Mouse (Mus musculus): ENCODE measurements around the gene Haus2. TPM values are rescaled to one million over a fixed set of nuclear protein-coding genes. Genes with fewer than 3 reads are reported as not detected.

Gene Haus2
- total RNA-seq, 4 experiments from 2014 or later = 12.9 to 16.1 (median 14.1) TPM

GRCm38 (mm10) chr2:120662766-120663165 is 53.6 kb downstream of the Haus2 start:
- DNase-seq (ENCODE audit: low spot score in 2 of 2) = no peak

- no peak for DNase-seq (ENCODE audit: low spot score in 2 of 2)
Measured at GRCm38 (mm10) chr2:120663491-120664154, 54.4 kb downstream of the Haus2 start.

GRCm38 (mm10) chr2:120667446-120667845 is 58.3 kb downstream of the Haus2 start:
- no peak for DNase-seq (ENCODE audit: low spot score in 2 of 2)

GRCm38 (mm10) chr2:120670253-120670652 is 61.1 kb downstream of the Haus2 start:
- no peak for DNase-seq (ENCODE audit: low spot score in 2 of 2)

Other genes with a start within 250 kb of the Haus2 start
- gene Ganc, start 205.5 kb upstream of the Haus2 start, total RNA-seq (2022) = 10 to 100 TPM; 14.2 to 18.3 (median 16.2) TPM
- gene Tmem87a, start 205.3 kb upstream of the Haus2 start, total RNA-seq (2022) = 10 to 100 TPM; 36.3 to 37.0 (median 36.4) TPM
- 10 to 100 TPM in 1 of 4 experiments, 1 to 10 TPM in 3; 3.5 to 12.5 (median 5.0) TPM for gene Capn3, start 153.4 kb upstream of the Haus2 start, total RNA-seq (2022)
- 100 to 1,000 TPM; 163 to 184 (median 173) TPM for gene Zfp106, start 45.5 kb upstream of the Haus2 start, total RNA-seq (2022)
- 10 to 100 TPM; 20.0 to 22.9 (median 21.3) TPM for gene Snap23, start 41.7 kb upstream of the Haus2 start, total RNA-seq (2022)
- gene Lrrc57, start 137 bp downstream of the Haus2 start, total RNA-seq (2022) = 10 to 100 TPM; 27.0 to 37.3 (median 29.3) TPM
- gene Stard9, start 19.7 kb downstream of the Haus2 start, total RNA-seq (2022) = 10 to 100 TPM in 3 of 4 experiments, 1 to 10 TPM in 1; 9.9 to 11.5 (median 11.3) TPM
- 10 to 100 TPM; 23.6 to 33.2 (median 27.9) TPM for gene Cdan1, start 240.7 kb downstream of the Haus2 start, total RNA-seq (2022)
- gene Ttbk2, start 241.2 kb downstream of the Haus2 start, total RNA-seq (2022) = 100 to 1,000 TPM in 1 of 4 experiments, 10 to 100 TPM in 3; 80.3 to 100 (median 90.6) TPM

All from left cerebral cortex, adult 8-10 months (tissue).